Mouse (Mus musculus): Measurements from ENCODE around the gene Srsf4.
A peak's percentile ranks its signal among the peaks of the same experiment; 100 is the strongest.

The Srsf4 gene

GRCm38 (mm10) chr4:131914891-131915469, 41.6 kb downstream of the Srsf4 start:
- no peak for DNase-seq (ENCODE audit: low spot score in 2 of 2)

- no peak for DNase-seq (ENCODE audit: low spot score in 2 of 2)
Observed at GRCm38 (mm10) chr4:131915821-131916328, 42.5 kb downstream of the Srsf4 start.

- peak; percentile 66 to 80 for DNase-seq (ENCODE audit: low spot score in 2 of 2)
Observed at GRCm38 (mm10) chr4:131916425-131916824, 43.0 kb downstream of the Srsf4 start.

GRCm38 (mm10) chr4:131917010-131917555, 43.7 kb downstream of the Srsf4 start:
- DNase-seq (ENCODE audit: low spot score in 2 of 2), result no peak

- DNase-seq (ENCODE audit: low spot score in 2 of 2), result no peak
Observed at GRCm38 (mm10) chr4:131918026-131918533, 44.7 kb downstream of the Srsf4 start.

GRCm38 (mm10) chr4:131918711-131919500, 45.5 kb downstream of the Srsf4 start:
- DNase-seq (ENCODE audit: low spot score in 2 of 2), result no peak

- DNase-seq (ENCODE audit: low spot score in 2 of 2), result no peak
Observed at GRCm38 (mm10) chr4:131919506-131920140, 46.2 kb downstream of the Srsf4 start.

- DNase-seq (ENCODE audit: low spot score in 2 of 2), result no peak
Observed at GRCm38 (mm10) chr4:131920141-131920594, 46.8 kb downstream of the Srsf4 start.

- peak in 1 of 2 experiments; percentile 53 for DNase-seq (ENCODE audit: low spot score in 2 of 2)
Observed at GRCm38 (mm10) chr4:131920595-131921351, 47.4 kb downstream of the Srsf4 start.

- no peak for DNase-seq (ENCODE audit: low spot score in 2 of 2)
Observed at GRCm38 (mm10) chr4:131921461-131922346, 48.3 kb downstream of the Srsf4 start, which contains the start of gene Tmem200b. Gene Tmem200b, plus strand, starts transcription at chr4:131921771.

- DNase-seq (ENCODE audit: low spot score in 2 of 2), result no peak
Observed at GRCm38 (mm10) chr4:131922404-131922803, 49.0 kb downstream of the Srsf4 start.

- DNase-seq (ENCODE audit: low spot score in 2 of 2), result no peak
Observed at GRCm38 (mm10) chr4:131924096-131924810, 50.8 kb downstream of the Srsf4 start.

- no peak for DNase-seq (ENCODE audit: low spot score in 2 of 2)
Observed at GRCm38 (mm10) chr4:131929146-131929545, 55.7 kb downstream of the Srsf4 start.

- DNase-seq (ENCODE audit: low spot score in 2 of 2), result no peak
Observed at GRCm38 (mm10) chr4:131939459-131939858, 66.0 kb downstream of the Srsf4 start.

- DNase-seq (ENCODE audit: low spot score in 2 of 2), result peak in 1 of 2 experiments; percentile 20
Observed at GRCm38 (mm10) chr4:131940846-131941245, 67.4 kb downstream of the Srsf4 start.

- no peak for DNase-seq (ENCODE audit: low spot score in 2 of 2)
Observed at GRCm38 (mm10) chr4:131947848-131948247, 74.4 kb downstream of the Srsf4 start.

- DNase-seq (ENCODE audit: low spot score in 2 of 2), result no peak
Observed at GRCm38 (mm10) chr4:131949903-131950302, 76.5 kb downstream of the Srsf4 start.

- no peak for DNase-seq (ENCODE audit: low spot score in 2 of 2)
Observed at GRCm38 (mm10) chr4:131950657-131951056, 77.2 kb downstream of the Srsf4 start.
